Mouse (Mus musculus) lung, postnatal 0 days (tissue): ENCODE data around the gene Slc25a21. TPM values are rescaled to one million over a fixed set of nuclear protein-coding genes. Genes with fewer than 3 reads are reported as not detected.
"Not testable (repeated sequence)": the region's sequence is repeated elsewhere in the genome, so short reads cannot be mapped to it uniquely, and the experiment has no call there.

Experiments
- ATAC-seq: fragments of 200-750 bp; cut with Nextera tagmentation; 2 replicates; pipeline ENCODE4 v1.8.0; 2017; ENCODE audit warnings: moderate library complexity
- DNase-seq: peaks from one replicate; pipeline ENCODE4 v3.0.0-alpha.2; 2016; ENCODE audit warnings: low spot score
- H3K27ac ChIP-seq: fragments of 300-500 bp; sonication (generic); 2 replicates; pipeline ENCODE4 v1.5.1; 2014; ENCODE audit warnings: antibody characterized with exemption, mild to moderate bottlenecking, low read length, mixed read lengths
- H3K27me3 ChIP-seq: fragments of 300-500 bp; sonication (generic); replicated peaks from 2 replicates; pipeline ENCODE4 v1.6.1; 2014; ENCODE audit warnings: low read length, mixed read lengths; ENCODE audit not compliant: insufficient read depth
- H3K36me3 ChIP-seq: fragments of 300-500 bp; sonication (generic); 2 replicates; pipeline ENCODE4 v1.6.1; 2014; ENCODE audit warnings: low read length, mixed read lengths; ENCODE audit not compliant: insufficient read depth
- H3K4me1 ChIP-seq: fragments of 300-500 bp; sonication (generic); 2 replicates; pipeline ENCODE4 v1.6.1; 2014; ENCODE audit warnings: antibody characterized with exemption, low read depth, low read length, mixed read lengths; ENCODE audit not compliant: insufficient read depth
- H3K4me2 ChIP-seq: fragments of 300-500 bp; sonication (generic); replicated peaks from 2 replicates; pipeline ENCODE4 v1.6.1; 2014; ENCODE audit warnings: low read depth, mild to moderate bottlenecking, low read length, moderate library complexity, mixed read lengths
- H3K4me3 ChIP-seq: fragments of 300-500 bp; sonication (generic); 2 replicates; pipeline ENCODE4 v1.5.1; 2014; ENCODE audit warnings: low read depth, low read length
- H3K9ac ChIP-seq: fragments of 300-500 bp; sonication (generic); replicated peaks from 2 replicates; pipeline ENCODE4 v1.6.1; 2014; ENCODE audit warnings: low read depth, mild to moderate bottlenecking
- H3K9me3 ChIP-seq: fragments of 300-500 bp; sonication (generic); 2 replicates; pipeline ENCODE4 v1.6.1; 2016; ENCODE audit warnings: low read length, mixed read lengths
- CTCF ChIP-seq: IDR thresholded peaks from 2 replicates; pipeline ENCODE4 v1.5.1; 2016; ENCODE audit warnings: antibody characterized with exemption, mild to moderate bottlenecking
- EP300 ChIP-seq: IDR thresholded peaks from 2 replicates; pipeline ENCODE4 v1.6.1; 2016; ENCODE audit warnings: antibody characterized with exemption, mild to moderate bottlenecking, control low read depth
- WGBS: fragments of 180-500 bp; shearing (Covaris S2); extraction: QIAGEN DNeasy Blood & Tissue Kit; methylation state at CpG from one replicate; pipeline ENCODE4 v1.1.7; 2014; 5-methylcytosine and 5-hydroxymethylcytosine counted together
- polyA plus RNA-seq: library from polyadenylated mRNA; unstranded; fragments of >200 nt; fragmentation: Nextera tagmentation; extraction: Ambion mirVana; gene quantifications from 2 replicates; pipeline ENCODE4 v1.2.1, GENCODE M21; 2015

Gene Slc25a21
- polyA plus RNA-seq, 1 experiment from 2014 or later, result 0.06 TPM

DNA sequence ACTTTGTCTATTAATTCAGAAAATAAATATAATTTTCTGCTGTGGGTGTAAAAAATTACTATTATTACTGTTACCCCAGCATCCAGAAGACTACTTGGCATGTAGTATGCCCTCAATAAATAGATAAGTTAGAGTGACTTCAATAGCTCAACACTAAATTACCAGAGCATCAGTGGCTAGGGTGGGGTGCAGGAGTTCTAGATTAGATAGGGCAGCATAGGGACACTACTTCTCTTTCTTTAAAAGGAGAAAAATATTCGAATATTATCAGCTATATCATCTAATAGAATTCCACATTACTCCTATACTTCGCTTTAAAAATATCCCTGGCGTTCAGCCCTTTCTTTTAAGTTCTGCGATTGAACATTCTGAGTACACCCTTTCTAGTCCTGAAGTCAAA lies 32.4 kb upstream of the Slc25a21 start:
- peak overlapping the region; percentile 94; the same call in 1 of the 2 replicates for H3K27ac ChIP-seq
- no peak for TF ChIP-seq EP300
- no peak for TF ChIP-seq CTCF
- no peaks in the 10 kb centered on the region for H3K36me3 ChIP-seq
- no peaks in the 10 kb centered on the region; the same call in 1 of the 2 replicates for H3K4me1 ChIP-seq
- 0 out of 2 replicates have a peak overlapping the region, but pooled peaks have one; percentile 29 for H3K9ac ChIP-seq
- 19% methylated on average over 4 of the region's 4 CpGs for WGBS
- DNase-seq (no peak), ATAC-seq (no peak)
- H3K4me2 ChIP-seq, result peak overlapping the region; percentile 76
- no peaks in the 10 kb centered on the region for H3K9me3 ChIP-seq
- peak overlapping the region; percentile 74 for H3K4me3 ChIP-seq
- no peaks in the 10 kb centered on the region for H3K27me3 ChIP-seq

DNA sequence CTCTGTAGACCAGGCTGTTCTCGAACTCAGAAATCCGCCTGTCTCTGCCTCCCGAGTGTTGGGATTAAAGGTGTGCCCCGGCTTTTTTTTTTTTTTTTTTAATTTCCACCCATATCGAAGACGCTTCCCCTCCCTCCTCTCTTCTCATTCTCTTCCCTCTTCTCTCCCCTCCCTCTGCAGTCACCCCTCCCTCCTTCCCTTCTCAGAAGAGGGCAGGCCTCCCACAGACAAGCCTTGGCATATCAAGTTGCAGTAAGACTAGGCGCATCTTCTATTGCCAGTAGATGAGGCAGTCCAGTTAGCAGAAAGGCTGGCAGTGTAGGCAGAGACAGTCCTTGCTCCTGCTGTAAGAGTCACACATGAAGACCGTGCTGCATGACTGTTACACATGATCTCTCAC lies 30.5 kb upstream of the Slc25a21 start:
- no peak for DNase-seq
- no peaks in the 10 kb centered on the region for H3K9me3 ChIP-seq
- no peak overlapping the region for H3K9ac ChIP-seq
- no peaks in the 10 kb centered on the region; the same call in 1 of the 2 replicates for H3K4me1 ChIP-seq
- H3K4me3 ChIP-seq, result no peak overlapping the region
- ATAC-seq, result no peak
- TF ChIP-seq CTCF, result no peak
- TF ChIP-seq EP300, result no peak
- no peak overlapping the region for H3K4me2 ChIP-seq
- H3K36me3 ChIP-seq, result no peaks in the 10 kb centered on the region
- WGBS, result 82% methylated on average over 4 of the region's 8 CpGs
- H3K27ac ChIP-seq, result no peak overlapping the region
- H3K27me3 ChIP-seq, result no peaks in the 10 kb centered on the region

DNA sequence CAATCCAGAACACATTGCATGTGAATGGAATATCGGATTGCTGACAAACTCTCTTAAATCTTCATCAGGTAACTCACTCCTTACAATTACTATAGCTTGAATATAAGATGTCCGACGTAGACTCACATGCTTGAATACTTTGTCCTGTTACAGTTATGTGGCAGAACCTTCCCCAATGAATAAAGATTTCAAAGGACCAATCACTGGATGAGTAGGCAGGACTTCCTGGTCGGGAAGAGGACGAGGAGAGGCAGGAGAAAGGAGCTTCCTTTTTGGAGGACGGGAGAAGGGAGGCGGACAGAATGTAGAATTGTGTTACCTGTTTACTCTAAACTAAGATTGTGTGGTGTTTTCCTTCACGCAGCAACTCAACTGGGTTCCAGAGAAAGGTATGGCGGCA lies 29.1 kb upstream of the Slc25a21 start:
- DNase-seq (no peak), ATAC-seq (no peak)
- Histone ChIP-seq H3K36me3 (no peaks in the 10 kb centered on the region), H3K4me2 (no peak overlapping the region), H3K9me3 (no peaks in the 10 kb centered on the region), H3K27me3 (no peaks in the 10 kb centered on the region), H3K4me3 (no peak overlapping the region), H3K27ac (no peak overlapping the region), H3K9ac (no peak overlapping the region), H3K4me1 (no peaks in the 10 kb centered on the region; the same call in 1 of the 2 replicates)
- WGBS, result 81% methylated on average over 9 of the region's 9 CpGs
- no peak for TF ChIP-seq CTCF
- no peak for TF ChIP-seq EP300

- 70% methylated on average over 5 of the region's 5 CpGs for WGBS
- H3K4me2 ChIP-seq, ATAC-seq, H3K4me3 ChIP-seq, H3K27me3 ChIP-seq, H3K9me3 ChIP-seq, H3K36me3 ChIP-seq, H3K9ac ChIP-seq, H3K27ac ChIP-seq, H3K4me1 ChIP-seq, DNase-seq: not testable (repeated sequence)
Measured at GRCm38 (mm10) chr12:57212463-57212862, 15.2 kb upstream of the Slc25a21 start.

- WGBS, result 4% methylated on average over 30 of the region's 30 CpGs
- no peaks in the 10 kb centered on the region for H3K27me3 ChIP-seq
- no peaks in the 10 kb centered on the region for H3K36me3 ChIP-seq
- peak; percentile 39 for DNase-seq
- no peaks in the 10 kb centered on the region for H3K9me3 ChIP-seq
- peak overlapping the region; percentile 44 for H3K4me3 ChIP-seq
- H3K4me1 ChIP-seq, result no peaks in the 10 kb centered on the region; the same call in 1 of the 2 replicates
- ATAC-seq, result peak; percentile 75
- no peak for TF ChIP-seq EP300
- TF ChIP-seq CTCF, result no peak
- no peak overlapping the region for H3K27ac ChIP-seq
- peak overlapping the region; percentile 83 for H3K4me2 ChIP-seq
- H3K9ac ChIP-seq, result 0 out of 2 replicates have a peak overlapping the region, but pooled peaks have one; percentile 26
Measured at GRCm38 (mm10) chr12:57211353-57212311, 14.4 kb upstream of the Slc25a21 start.

- no peak overlapping the region for H3K4me3 ChIP-seq
- no peak overlapping the region for H3K27ac ChIP-seq
- TF ChIP-seq EP300 (no peak), CTCF (no peak)
- no peak overlapping the region for H3K4me2 ChIP-seq
- no peaks in the 10 kb centered on the region for H3K36me3 ChIP-seq
- ATAC-seq (no peak), DNase-seq (no peak)
- WGBS, result 75% methylated on average over 4 of the region's 4 CpGs
- H3K9ac ChIP-seq, result no peak overlapping the region
- no peaks in the 10 kb centered on the region for H3K9me3 ChIP-seq
- H3K27me3 ChIP-seq, result no peaks in the 10 kb centered on the region
- no peaks in the 10 kb centered on the region for H3K4me1 ChIP-seq
Measured at GRCm38 (mm10) chr12:57204276-57204851, 7.1 kb upstream of the Slc25a21 start.
